Mouse (Mus musculus) forebrain, embryonic 16.5 days (tissue): Measurements from ENCODE around the gene Ntng1. TPM values are rescaled to one million over a fixed set of nuclear protein-coding genes. Genes with fewer than 3 reads are reported as not detected.

Experiments used
- ATAC-seq: fragments of 200-750 bp; cut with Nextera tagmentation; 2 replicates; pipeline ENCODE4 v1.8.0; 2017; ENCODE audit warnings: mild to moderate bottlenecking, moderate library complexity
- H3K27ac ChIP-seq: fragments of 300-500 bp; sonication (generic); 2 replicates; pipeline ENCODE4 v1.5.1; 2014; ENCODE audit warnings: low read length, control low read depth
- H3K27me3 ChIP-seq: fragments of 300-500 bp; sonication (generic); replicated peaks from 2 replicates; pipeline ENCODE4 v1.6.1; 2014; ENCODE audit warnings: low read length; ENCODE audit not compliant: control insufficient read depth, insufficient read depth
- H3K36me3 ChIP-seq: fragments of 300-500 bp; sonication (generic); 2 replicates; pipeline ENCODE4 v1.6.1; 2014; ENCODE audit not compliant: control insufficient read depth, insufficient read depth
- H3K4me1 ChIP-seq: fragments of 300-500 bp; sonication (generic); replicated peaks from 2 replicates; pipeline ENCODE4 v1.6.1; 2014; ENCODE audit warnings: low read length; ENCODE audit not compliant: control insufficient read depth, insufficient read depth
- H3K4me2 ChIP-seq: fragments of 300-500 bp; sonication (generic); 2 replicates; pipeline ENCODE4 v1.6.1; 2014; ENCODE audit warnings: mild to moderate bottlenecking, low read length, control low read depth
- H3K4me3 ChIP-seq: fragments of 300-500 bp; sonication (generic); replicated peaks from 2 replicates; pipeline ENCODE4 v1.5.1; 2014; ENCODE audit warnings: mild to moderate bottlenecking, low read length, control low read depth
- H3K9ac ChIP-seq: fragments of 300-500 bp; sonication (generic); replicated peaks from 2 replicates; pipeline ENCODE4 v1.6.1; 2014; ENCODE audit warnings: low read depth, low read length, control low read depth
- H3K9me3 ChIP-seq: fragments of 300-500 bp; sonication (generic); 2 replicates; pipeline ENCODE4 v1.6.1; 2016; ENCODE audit warnings: low read length; ENCODE audit not compliant: control insufficient read depth
- WGBS: fragments of 180-500 bp; shearing (Covaris S2); extraction: QIAGEN DNeasy Blood & Tissue Kit; methylation state at CpG from one replicate; pipeline ENCODE4 v1.1.7; 2014; 5-methylcytosine and 5-hydroxymethylcytosine counted together
- polyA plus RNA-seq: library from polyadenylated mRNA; unstranded; fragments of >200 nt; fragmentation: Nextera tagmentation; extraction: Ambion mirVana; gene quantifications from 2 replicates; pipeline ENCODE4 v1.2.1, GENCODE M21; 2015

Ntng1 gene
- 5.6 and 10.7 TPM in 2 replicates for polyA plus RNA-seq

- Histone ChIP-seq H3K27ac (peak within 1 kb of the TSS; percentile 10; the same call in 1 of the 2 replicates), H3K4me1 (peaks cover 12% of the 10 kb centered on the region; the same call in 1 of the 2 replicates), H3K9me3 (no peaks in the 10 kb centered on the region), H3K36me3 (no peaks in the 10 kb centered on the region), H3K9ac (peak within 1 kb of the TSS; percentile 69), H3K4me3 (peak within 1 kb of the TSS; percentile 70), H3K27me3 (no peaks in the 10 kb centered on the region; the same call in 1 of the 2 replicates), H3K4me2 (peak within 1 kb of the TSS; percentile 98)
- under 1% methylated on average over 52 of the region's 52 CpGs for WGBS
- ATAC-seq: peak; percentile 63
Observed at GRCm38 (mm10) chr3:110143206-110144061, at the start of gene Ntng1. TSS of gene Ntng1 (minus strand) at chr3:110144011.

- no peak overlapping the region for H3K9ac ChIP-seq
- H3K4me3 ChIP-seq: no peak overlapping the region
- H3K36me3 ChIP-seq: no peaks in the 10 kb centered on the region
- no peak for ATAC-seq
- 76% methylated on average over 5 of the region's 5 CpGs for WGBS
- no peak overlapping the region for H3K27ac ChIP-seq
- no peaks in the 10 kb centered on the region for H3K27me3 ChIP-seq
- H3K9me3 ChIP-seq: no peaks in the 10 kb centered on the region
- H3K4me2 ChIP-seq: no peak overlapping the region
- no peaks in the 10 kb centered on the region for H3K4me1 ChIP-seq
Observed at GRCm38 (mm10) chr3:110187401-110187948, 43.7 kb upstream of the Ntng1 start.

- no peak overlapping the region for H3K27ac ChIP-seq
- WGBS: 69% methylated on average over 7 of the region's 7 CpGs
- H3K9me3 ChIP-seq: no peaks in the 10 kb centered on the region
- ATAC-seq: no peak
- H3K4me1 ChIP-seq: no peaks in the 10 kb centered on the region; the same call in 1 of the 2 replicates
- H3K9ac ChIP-seq: no peak overlapping the region
- H3K4me2 ChIP-seq: no peak overlapping the region
- no peaks in the 10 kb centered on the region for H3K36me3 ChIP-seq
- H3K4me3 ChIP-seq: no peak overlapping the region
- no peaks in the 10 kb centered on the region for H3K27me3 ChIP-seq
Observed at GRCm38 (mm10) chr3:110149089-110149488, 5.3 kb upstream of the Ntng1 start.

GRCm38 (mm10) chr3:110144301-110145055, 667 bp upstream of the Ntng1 start:
- WGBS: 37% methylated on average over 6 of the region's 6 CpGs
- Histone ChIP-seq H3K4me3 (no peak overlapping the region; the same call in 1 of the 2 replicates), H3K9me3 (no peaks in the 10 kb centered on the region), H3K9ac (no peak overlapping the region), H3K4me2 (peak overlapping the region; percentile 98), H3K36me3 (no peaks in the 10 kb centered on the region), H3K27ac (no peak overlapping the region), H3K4me1 (peaks cover 12% of the 10 kb centered on the region), H3K27me3 (no peaks in the 10 kb centered on the region; the same call in 1 of the 2 replicates)
- ATAC-seq: no peak

GRCm38 (mm10) chr3:110142314-110143205, 1.3 kb downstream of the Ntng1 start:
- under 1% methylated on average over 73 of the region's 77 CpGs for WGBS

GRCm38 (mm10) chr3:110141351-110142302, 2.2 kb downstream of the Ntng1 start:
- H3K4me3 ChIP-seq: peak overlapping the region; percentile 70
- peak overlapping the region; percentile 69 for H3K9ac ChIP-seq
- H3K4me2 ChIP-seq: peak overlapping the region; percentile 98
- no peaks in the 10 kb centered on the region for H3K9me3 ChIP-seq
- no peaks in the 10 kb centered on the region; the same call in 1 of the 2 replicates for H3K27me3 ChIP-seq
- H3K36me3 ChIP-seq: no peaks in the 10 kb centered on the region
- 2% methylated on average over 13 of the region's 13 CpGs for WGBS
- H3K27ac ChIP-seq: no peak overlapping the region
- peaks cover 12% of the 10 kb centered on the region; the same call in 1 of the 2 replicates for H3K4me1 ChIP-seq
- ATAC-seq: peak; percentile 64

More at GRCm38 (mm10) chr3:110142314-110143205, 1.3 kb downstream of the Ntng1 start:
- peaks cover 12% of the 10 kb centered on the region; the same call in 1 of the 2 replicates for H3K4me1 ChIP-seq
- 0 out of 2 replicates have a peak overlapping the region, but pooled peaks have one; percentile 17 for H3K27ac ChIP-seq
- peak; percentile 69 for ATAC-seq
- H3K27me3 ChIP-seq: no peaks in the 10 kb centered on the region; the same call in 1 of the 2 replicates
- H3K4me2 ChIP-seq: peak overlapping the region; percentile 98
- peak overlapping the region; percentile 69 for H3K9ac ChIP-seq
- no peaks in the 10 kb centered on the region for H3K9me3 ChIP-seq
- H3K36me3 ChIP-seq: no peaks in the 10 kb centered on the region
- peak overlapping the region; percentile 70 for H3K4me3 ChIP-seq

GRCm38 (mm10) chr3:110136115-110136514, 7.7 kb downstream of the Ntng1 start:
- Histone ChIP-seq H3K27me3 (no peaks in the 10 kb centered on the region), H3K4me3 (no peak overlapping the region), H3K4me1 (peaks cover 6% of the 10 kb centered on the region), H3K36me3 (no peaks in the 10 kb centered on the region), H3K4me2 (no peak overlapping the region), H3K27ac (no peak overlapping the region), H3K9ac (no peak overlapping the region), H3K9me3 (no peaks in the 10 kb centered on the region)
- WGBS: 0% methylated on average over 1 of the region's 1 CpGs
- ATAC-seq: no peak
